Mouse (Mus musculus): ENCODE measurements around the gene Slc22a8. TPM values are rescaled to one million over a fixed set of nuclear protein-coding genes. Genes with fewer than 3 reads are reported as not detected.

Slc22a8 gene
- polyA plus RNA-seq (2011; ENCODE audit: insufficient read length, low read depth, missing spikeins) = not detected in 2 replicates

DNA sequence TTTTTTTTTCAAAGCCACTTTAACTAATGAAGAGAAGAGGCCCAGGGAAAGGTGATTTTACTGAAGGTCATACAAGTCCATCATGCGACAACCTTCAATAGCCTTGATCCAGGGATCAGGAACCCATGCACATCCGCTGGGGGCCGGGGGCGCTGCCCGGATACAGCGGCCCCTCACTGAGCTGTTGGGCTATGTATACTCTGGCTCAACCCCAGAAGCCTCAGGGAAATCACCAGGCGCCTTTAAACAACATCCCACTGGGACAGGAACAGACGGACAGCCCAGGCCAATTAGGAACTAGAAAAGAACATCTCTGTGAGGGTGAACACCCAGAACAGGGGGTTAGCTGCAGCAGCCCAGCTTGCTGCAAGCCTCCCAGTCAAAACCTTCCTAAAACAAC, at the start of gene Slc22a8:
TSS of gene Slc22a8 (plus strand) at position 301 of the 400 bp plus-strand sequence.
- no peak within 1 kb of the TSS for H3K4me3 ChIP-seq (ENCODE audit: insufficient read depth, low read length)
- no peak within 1 kb of the TSS for H3K27ac ChIP-seq (ENCODE audit: insufficient read depth, low read length)
- TF ChIP-seq POLR2A (IDR thresholded peaks at IDR 0.05; ENCODE audit: low read depth, low read length) (no peak), CTCF (IDR thresholded peaks at IDR 0.05; ENCODE audit: borderline replicate concordance, insufficient read depth, low read length) (no peak)
- H3K4me1 ChIP-seq (ENCODE audit: control insufficient read depth, insufficient read depth, low read length) = no peaks in the 10 kb centered on the region

DNA sequence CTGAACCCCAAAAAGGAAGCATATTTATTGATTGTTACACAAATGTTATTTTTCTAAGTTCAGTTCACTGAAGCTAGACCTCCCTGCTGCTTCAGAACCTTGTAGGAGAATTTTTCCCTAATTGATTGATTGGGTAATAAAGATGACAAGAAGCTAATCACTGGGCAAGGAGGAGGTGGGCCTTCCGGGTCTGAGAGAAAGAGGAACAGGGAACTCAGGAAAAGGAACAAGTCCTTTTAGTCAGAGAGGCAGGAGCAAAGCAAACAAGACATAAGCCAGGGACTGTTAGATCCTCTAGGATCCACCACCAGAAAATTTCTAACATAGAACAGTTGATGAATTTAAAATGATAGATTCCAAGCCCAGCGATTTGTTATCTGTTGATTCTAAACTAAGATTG, 32.2 kb upstream of the Slc22a8 start:
- TF ChIP-seq POLR2A (IDR thresholded peaks at IDR 0.05; ENCODE audit: low read depth, low read length) (no peak), CTCF (IDR thresholded peaks at IDR 0.05; ENCODE audit: borderline replicate concordance, insufficient read depth, low read length) (no peak)
- Histone ChIP-seq H3K4me1 (ENCODE audit: control insufficient read depth, insufficient read depth, low read length) (no peaks in the 10 kb centered on the region), H3K27ac (ENCODE audit: insufficient read depth, low read length) (no peak overlapping the region), H3K4me3 (ENCODE audit: insufficient read depth, low read length) (no peak overlapping the region)

DNA sequence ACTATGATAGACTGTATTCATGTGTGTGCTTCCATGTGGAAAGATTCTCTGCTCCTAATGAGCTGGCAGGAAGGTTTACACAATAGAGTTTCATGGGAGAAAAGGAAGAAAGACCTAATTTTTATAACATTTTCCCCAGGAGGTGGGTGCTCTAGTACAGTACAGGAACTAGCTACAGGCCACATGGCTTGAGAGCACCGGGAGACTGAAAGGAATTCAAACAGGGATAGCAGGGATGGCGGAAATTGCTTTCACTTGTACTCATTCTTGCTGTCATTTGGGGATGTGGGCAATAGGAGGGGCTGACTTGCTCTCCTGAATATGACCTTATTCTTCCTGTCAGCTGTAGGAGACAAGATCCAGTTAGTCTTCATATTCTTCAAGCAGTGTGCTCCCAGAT, 27.0 kb upstream of the Slc22a8 start:
- H3K4me3 ChIP-seq (ENCODE audit: insufficient read depth, low read length) = no peak overlapping the region
- H3K27ac ChIP-seq (ENCODE audit: insufficient read depth, low read length) = no peak overlapping the region
- H3K4me1 ChIP-seq (ENCODE audit: control insufficient read depth, insufficient read depth, low read length) = no peaks in the 10 kb centered on the region
- no peak for TF ChIP-seq POLR2A (IDR thresholded peaks at IDR 0.05; ENCODE audit: low read depth, low read length)

- no peak overlapping the region for H3K27ac ChIP-seq (ENCODE audit: insufficient read depth, low read length)
- no peaks in the 10 kb centered on the region for H3K4me1 ChIP-seq (ENCODE audit: control insufficient read depth, insufficient read depth, low read length)
- no peak for TF ChIP-seq CTCF (IDR thresholded peaks at IDR 0.05; ENCODE audit: borderline replicate concordance, insufficient read depth, low read length)
- TF ChIP-seq POLR2A (IDR thresholded peaks at IDR 0.05; ENCODE audit: low read depth, low read length) = no peak
- no peak overlapping the region for H3K4me3 ChIP-seq (ENCODE audit: insufficient read depth, low read length)
These were observed 26.6 kb upstream of the Slc22a8 start for GRCm38 (mm10) chr19:8564469-8564868.

DNA sequence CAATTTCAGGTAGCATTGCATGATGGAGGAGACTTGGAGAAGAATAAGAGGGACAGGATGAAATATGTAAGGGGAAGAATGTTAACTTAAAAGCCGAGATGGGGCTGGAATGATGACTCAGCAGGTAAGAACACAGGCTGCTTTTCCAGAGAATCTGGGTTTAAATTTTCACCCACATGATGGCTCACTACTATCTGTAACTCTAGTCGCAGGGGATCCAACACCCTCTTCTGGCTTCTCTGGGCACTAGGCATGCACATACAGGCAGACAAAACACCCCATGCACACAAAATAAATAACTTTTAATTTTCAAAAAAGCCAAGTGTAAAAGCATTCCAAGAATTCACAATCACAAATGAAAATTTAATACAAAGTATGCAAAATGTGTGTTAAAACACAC, 25.8 kb upstream of the Slc22a8 start:
- Histone ChIP-seq H3K27ac (ENCODE audit: insufficient read depth, low read length) (no peak overlapping the region), H3K4me1 (ENCODE audit: control insufficient read depth, insufficient read depth, low read length) (no peaks in the 10 kb centered on the region), H3K4me3 (ENCODE audit: insufficient read depth, low read length) (no peak overlapping the region)
- TF ChIP-seq CTCF (IDR thresholded peaks at IDR 0.05; ENCODE audit: borderline replicate concordance, insufficient read depth, low read length) = no peak
- TF ChIP-seq POLR2A (IDR thresholded peaks at IDR 0.05; ENCODE audit: low read depth, low read length) = no peak

- no peaks in the 10 kb centered on the region for H3K4me1 ChIP-seq (ENCODE audit: control insufficient read depth, insufficient read depth, low read length)
- TF ChIP-seq CTCF (IDR thresholded peaks at IDR 0.05; ENCODE audit: borderline replicate concordance, insufficient read depth, low read length) (no peak), POLR2A (IDR thresholded peaks at IDR 0.05; ENCODE audit: low read depth, low read length) (no peak)
- H3K27ac ChIP-seq (ENCODE audit: insufficient read depth, low read length) = no peak overlapping the region
- H3K4me3 ChIP-seq (ENCODE audit: insufficient read depth, low read length) = no peak overlapping the region
These were observed 25.1 kb upstream of the Slc22a8 start for GRCm38 (mm10) chr19:8565985-8566384.

- Histone ChIP-seq H3K4me3 (ENCODE audit: insufficient read depth, low read length) (no peak overlapping the region), H3K4me1 (ENCODE audit: control insufficient read depth, insufficient read depth, low read length) (no peaks in the 10 kb centered on the region; the same call in 1 of the 2 replicates), H3K27ac (ENCODE audit: insufficient read depth, low read length) (no peak overlapping the region)
- TF ChIP-seq POLR2A (IDR thresholded peaks at IDR 0.05; ENCODE audit: low read depth, low read length) (no peak), CTCF (IDR thresholded peaks at IDR 0.05; ENCODE audit: borderline replicate concordance, insufficient read depth, low read length) (no peak)
These were observed 23.8 kb upstream of the Slc22a8 start for GRCm38 (mm10) chr19:8567104-8567880.

DNA sequence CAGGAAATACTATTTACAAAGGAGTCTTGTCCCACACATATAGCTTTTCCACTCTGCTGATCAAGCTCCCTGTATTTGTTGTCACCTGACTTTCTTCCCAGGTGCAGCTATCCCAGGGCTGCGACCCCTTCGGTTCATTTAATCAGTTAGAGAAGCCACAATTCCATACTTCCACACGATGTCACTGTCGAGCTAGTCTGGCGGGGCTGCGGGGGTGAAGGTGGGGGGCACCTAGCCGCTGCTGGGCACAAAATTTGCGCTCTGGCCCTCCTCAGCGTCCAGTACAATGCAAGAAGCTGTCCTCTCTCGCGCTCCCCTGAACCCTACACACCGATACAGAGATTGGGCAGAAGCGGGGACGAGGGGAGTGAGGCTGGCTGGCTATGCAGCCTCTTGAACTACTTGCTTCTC, 21.6 kb upstream of the Slc22a8 start:
- H3K27ac ChIP-seq (ENCODE audit: insufficient read depth, low read length) = no peak overlapping the region
- no peaks in the 10 kb centered on the region; the same call in 1 of the 2 replicates for H3K4me1 ChIP-seq (ENCODE audit: control insufficient read depth, insufficient read depth, low read length)
- H3K4me3 ChIP-seq (ENCODE audit: insufficient read depth, low read length) = no peak overlapping the region
- TF ChIP-seq POLR2A (IDR thresholded peaks at IDR 0.05; ENCODE audit: low read depth, low read length) (no peak), CTCF (IDR thresholded peaks at IDR 0.05; ENCODE audit: borderline replicate concordance, insufficient read depth, low read length) (0 out of 2 replicates have a peak, but pooled peaks have one; percentile 19)

DNA sequence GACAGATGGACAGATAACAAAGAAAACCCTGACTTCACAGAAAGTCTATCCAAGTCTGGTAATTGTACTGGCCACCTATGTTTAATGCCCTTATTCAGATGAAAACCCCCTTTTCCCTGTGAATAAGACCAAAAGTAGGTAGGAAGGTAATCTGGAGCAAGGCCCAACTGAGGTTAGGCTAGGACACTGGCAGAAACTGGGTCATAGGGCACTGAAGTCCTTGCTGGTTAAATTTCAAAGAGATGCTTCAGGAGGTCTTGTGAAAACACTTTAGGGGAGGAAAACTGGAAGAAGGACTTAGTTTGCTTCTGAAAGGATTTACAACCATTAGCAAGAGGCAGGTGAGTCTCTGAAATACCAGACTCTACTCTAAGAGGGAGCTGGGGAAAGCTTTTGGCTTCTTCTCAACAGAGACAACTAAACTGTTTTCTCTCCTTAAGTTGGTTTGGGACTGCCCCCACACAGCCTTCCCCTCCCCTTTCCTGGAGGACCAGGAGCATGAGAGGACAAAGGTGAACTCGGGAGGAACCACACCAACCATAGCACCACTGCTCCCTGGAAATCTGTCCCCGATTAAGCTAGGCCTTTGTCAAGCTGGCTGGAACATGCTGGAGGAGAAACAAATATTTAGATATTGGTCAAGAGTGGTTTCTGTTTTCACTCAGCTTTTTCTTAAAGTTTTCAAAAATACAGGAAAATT, 20.6 kb upstream of the Slc22a8 start:
- Histone ChIP-seq H3K4me3 (ENCODE audit: insufficient read depth, low read length) (no peak overlapping the region), H3K27ac (ENCODE audit: insufficient read depth, low read length) (no peak overlapping the region), H3K4me1 (ENCODE audit: control insufficient read depth, insufficient read depth, low read length) (no peaks in the 10 kb centered on the region; the same call in 1 of the 2 replicates)
- TF ChIP-seq POLR2A (IDR thresholded peaks at IDR 0.05; ENCODE audit: low read depth, low read length) = no peak
- TF ChIP-seq CTCF (IDR thresholded peaks at IDR 0.05; ENCODE audit: borderline replicate concordance, insufficient read depth, low read length) = no peak

GRCm38 (mm10) chr19:8571746-8572145, 19.3 kb upstream of the Slc22a8 start:
- no peaks in the 10 kb centered on the region; the same call in 1 of the 2 replicates for H3K4me1 ChIP-seq (ENCODE audit: control insufficient read depth, insufficient read depth, low read length)
- no peak overlapping the region for H3K4me3 ChIP-seq (ENCODE audit: insufficient read depth, low read length)
- H3K27ac ChIP-seq (ENCODE audit: insufficient read depth, low read length) = no peak overlapping the region
- TF ChIP-seq POLR2A (IDR thresholded peaks at IDR 0.05; ENCODE audit: low read depth, low read length) (no peak), CTCF (IDR thresholded peaks at IDR 0.05; ENCODE audit: borderline replicate concordance, insufficient read depth, low read length) (no peak)

Measured in embryonic fibroblast, embryonic 13.5 days (primary cell).